Mouse (Mus musculus) liver, postnatal 0 days (tissue): ENCODE measurements at regions not wholly inside any gene's neighbourhood (a gene's known extent, or its start where the extent isn't known, plus 50 kb on each side); places are given as distances from the start of the nearest gene placed in this dataset.

Experiments used
- ATAC-seq: fragments of 200-750 bp; cut with Nextera tagmentation; 2 replicates; pipeline ENCODE4 v1.8.0; 2017; ENCODE audit warnings: mild to moderate bottlenecking, moderate library complexity
- DNase-seq: peaks from one replicate; pipeline ENCODE4 v3.0.0-alpha.2; 2016
- H3K27ac ChIP-seq: fragments of 300-500 bp; sonication (generic); 2 replicates; pipeline ENCODE4 v1.5.1; 2014; ENCODE audit warnings: antibody characterized with exemption, moderate library complexity, mild to moderate bottlenecking, low read depth
- H3K27me3 ChIP-seq: fragments of 300-500 bp; sonication (generic); 2 replicates; pipeline ENCODE4 v1.6.1; 2014; ENCODE audit warnings: low read length, control low read depth, mixed read lengths; ENCODE audit not compliant: insufficient read depth
- H3K36me3 ChIP-seq: fragments of 300-500 bp; sonication (generic); replicated peaks from 2 replicates; pipeline ENCODE4 v1.6.1; 2014; ENCODE audit warnings: mild to moderate bottlenecking, control low read depth, low read length, moderate library complexity, mixed read lengths; ENCODE audit not compliant: insufficient read depth
- H3K4me1 ChIP-seq: fragments of 300-500 bp; sonication (generic); 2 replicates; pipeline ENCODE4 v1.6.1; 2014; ENCODE audit warnings: antibody characterized with exemption, mild to moderate bottlenecking, control low read depth; ENCODE audit not compliant: insufficient read depth
- H3K4me2 ChIP-seq: fragments of 300-500 bp; sonication (generic); 2 replicates; pipeline ENCODE4 v1.6.1; 2014; ENCODE audit warnings: low read depth, mild to moderate bottlenecking, low read length, moderate library complexity, mixed read lengths
- H3K4me3 ChIP-seq: fragments of 300-500 bp; sonication (generic); 2 replicates; pipeline ENCODE4 v1.5.1; 2014; ENCODE audit warnings: low read depth, low read length
- H3K9ac ChIP-seq: fragments of 300-500 bp; sonication (generic); replicated peaks from 2 replicates; pipeline ENCODE4 v1.6.1; 2014; ENCODE audit warnings: mild to moderate bottlenecking, moderate library complexity
- H3K9me3 ChIP-seq: fragments of 300-500 bp; sonication (generic); 2 replicates; pipeline ENCODE4 v1.6.1; 2016; ENCODE audit warnings: mild to moderate bottlenecking, control low read depth, low read length, mixed read lengths
- CTCF ChIP-seq: sonication (generic); IDR thresholded peaks from 2 replicates; pipeline ENCODE4 v1.5.1; 2016; ENCODE audit warnings: antibody characterized with exemption, low read depth
- EP300 ChIP-seq: IDR thresholded peaks from 2 replicates; pipeline ENCODE4 v1.6.1; 2016; ENCODE audit warnings: antibody characterized with exemption, low read depth, mild to moderate bottlenecking
- WGBS: fragments of 180-500 bp; shearing (Covaris S2); extraction: QIAGEN DNeasy Blood & Tissue Kit; methylation state at CpG from one replicate; pipeline ENCODE4 v1.1.7; 2014; ENCODE audit not compliant: insufficient replicate concordance; 5-methylcytosine and 5-hydroxymethylcytosine counted together

DNA sequence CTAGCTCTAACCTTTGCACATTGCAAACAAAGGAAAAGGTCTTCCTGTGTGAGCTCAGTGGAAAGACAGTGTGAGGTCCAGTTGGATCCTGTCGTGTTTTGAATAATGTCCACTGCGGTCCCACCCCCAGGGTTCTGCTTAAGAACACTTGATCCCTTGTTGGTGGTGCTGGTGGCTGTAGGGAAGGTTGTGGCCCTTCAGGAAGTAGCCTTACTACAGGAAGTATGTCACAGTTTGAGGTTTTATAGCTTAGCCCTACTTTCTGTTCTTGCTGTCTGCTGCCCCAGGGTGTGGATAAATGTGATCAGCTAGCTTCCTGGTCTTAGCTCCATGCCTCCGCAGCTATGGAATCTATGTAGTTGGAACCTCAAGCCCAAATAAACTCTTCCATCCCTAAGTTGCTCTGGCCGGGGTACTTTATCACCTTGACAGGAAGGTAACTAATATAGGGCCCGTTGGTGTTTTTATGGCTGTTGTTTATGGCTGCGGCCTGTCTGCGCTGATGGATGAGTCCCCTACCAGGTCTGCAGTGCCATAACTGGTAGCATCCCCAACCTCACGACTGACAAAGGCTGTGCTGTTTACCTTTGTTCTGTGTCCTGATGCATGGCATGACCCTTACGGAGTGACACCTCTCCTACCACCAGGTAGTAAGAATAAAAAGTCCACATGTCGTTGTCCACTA is 103.1 kb upstream of the Gadl1 start:
- ATAC-seq = no peak
- no peaks in the 10 kb centered on the region for H3K4me1 ChIP-seq
- H3K36me3 ChIP-seq = no peaks in the 10 kb centered on the region
- no peak overlapping the region for H3K4me2 ChIP-seq
- no peak for DNase-seq
- H3K27ac ChIP-seq = no peak overlapping the region
- no peaks in the 10 kb centered on the region for H3K9me3 ChIP-seq
- no peak overlapping the region for H3K4me3 ChIP-seq
- 59% methylated on average over 10 of the region's 10 CpGs for WGBS
- no peaks in the 10 kb centered on the region for H3K27me3 ChIP-seq
- H3K9ac ChIP-seq = no peak overlapping the region
- TF ChIP-seq EP300 = no peak
- TF ChIP-seq CTCF = no peak

DNA sequence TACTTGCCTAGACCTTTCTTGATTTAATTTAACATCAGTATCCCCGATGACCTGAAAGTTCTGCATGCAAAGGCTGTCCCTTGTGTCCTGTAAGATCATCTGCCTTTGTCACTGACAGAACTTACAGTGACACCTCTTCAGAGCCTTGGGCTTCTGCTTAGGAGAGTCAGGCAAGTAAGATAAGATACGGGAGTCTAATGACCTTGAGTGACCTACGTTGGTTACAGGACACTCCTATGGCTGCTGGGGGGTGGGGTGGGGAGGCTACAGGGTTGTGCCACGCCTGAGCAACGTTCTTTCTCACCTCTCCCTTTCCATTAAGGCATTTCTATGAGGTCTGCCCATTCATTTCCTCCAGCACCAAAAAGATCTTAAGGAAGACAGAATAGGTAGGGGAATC is 69.1 kb upstream of the Gadl1 start:
- Histone ChIP-seq H3K27ac (no peak overlapping the region), H3K4me2 (no peak overlapping the region), H3K9ac (no peak overlapping the region), H3K27me3 (no peaks in the 10 kb centered on the region), H3K4me1 (no peaks in the 10 kb centered on the region), H3K36me3 (no peaks in the 10 kb centered on the region), H3K4me3 (no peak overlapping the region), H3K9me3 (no peaks in the 10 kb centered on the region)
- DNase-seq (no peak), ATAC-seq (no peak)
- WGBS = 52% methylated on average over 5 of the region's 5 CpGs
- TF ChIP-seq EP300 (no peak), CTCF (no peak)

DNA sequence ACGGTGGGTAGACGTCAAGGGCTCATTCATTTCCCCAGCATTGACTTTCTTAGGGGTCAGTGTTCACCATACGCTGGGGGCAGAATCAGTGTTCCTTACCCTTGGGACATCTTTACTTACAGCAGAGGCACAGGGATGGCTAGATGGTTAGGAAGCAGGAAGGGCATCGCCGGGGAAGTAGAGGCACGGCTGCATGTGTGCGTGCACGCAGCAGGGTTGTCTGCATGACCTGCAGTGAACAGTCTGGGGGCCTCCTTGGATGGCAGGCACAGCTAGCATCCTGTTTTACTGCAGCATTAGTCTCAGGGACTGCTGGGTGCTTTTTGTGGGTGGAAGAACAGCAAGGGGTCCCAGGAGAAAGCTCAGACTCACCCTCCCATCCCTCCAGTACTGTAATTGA is 68.5 kb upstream of the Gadl1 start:
- Histone ChIP-seq H3K36me3 (no peaks in the 10 kb centered on the region), H3K9me3 (no peaks in the 10 kb centered on the region), H3K9ac (no peak overlapping the region), H3K4me3 (no peak overlapping the region), H3K27me3 (no peaks in the 10 kb centered on the region), H3K4me1 (no peaks in the 10 kb centered on the region), H3K4me2 (no peak overlapping the region), H3K27ac (no peak overlapping the region)
- ATAC-seq (no peak), DNase-seq (no peak)
- WGBS = 88% methylated on average over 8 of the region's 8 CpGs
- TF ChIP-seq EP300 (no peak), CTCF (no peak)

DNA sequence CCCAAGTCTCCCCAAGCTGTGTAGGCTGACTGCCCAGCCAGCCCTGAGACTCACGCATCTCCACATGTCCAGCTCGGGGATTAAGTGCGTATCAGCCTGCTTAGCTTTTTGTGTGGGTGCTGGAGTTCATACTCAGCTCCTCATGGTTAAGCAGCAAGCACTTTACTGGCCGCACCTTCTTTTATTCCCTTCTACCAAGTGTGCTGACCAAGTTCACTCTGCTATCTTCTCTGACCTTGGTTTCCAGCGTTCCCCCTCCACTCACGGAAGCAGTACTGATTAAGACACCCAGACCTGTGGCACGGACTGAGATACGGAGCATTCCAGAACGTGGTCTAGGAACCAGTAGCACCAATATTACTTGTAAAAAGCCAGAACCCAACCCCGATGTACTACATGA is 67.6 kb upstream of the Gadl1 start:
- Histone ChIP-seq H3K4me1 (no peaks in the 10 kb centered on the region), H3K27me3 (no peaks in the 10 kb centered on the region), H3K4me3 (no peak overlapping the region), H3K9ac (no peak overlapping the region), H3K36me3 (no peaks in the 10 kb centered on the region), H3K27ac (no peak overlapping the region), H3K9me3 (no peaks in the 10 kb centered on the region), H3K4me2 (no peak overlapping the region)
- WGBS = 74% methylated on average over 10 of the region's 10 CpGs
- ATAC-seq (no peak), DNase-seq (no peak)
- TF ChIP-seq EP300 (no peak), CTCF (no peak)

DNA sequence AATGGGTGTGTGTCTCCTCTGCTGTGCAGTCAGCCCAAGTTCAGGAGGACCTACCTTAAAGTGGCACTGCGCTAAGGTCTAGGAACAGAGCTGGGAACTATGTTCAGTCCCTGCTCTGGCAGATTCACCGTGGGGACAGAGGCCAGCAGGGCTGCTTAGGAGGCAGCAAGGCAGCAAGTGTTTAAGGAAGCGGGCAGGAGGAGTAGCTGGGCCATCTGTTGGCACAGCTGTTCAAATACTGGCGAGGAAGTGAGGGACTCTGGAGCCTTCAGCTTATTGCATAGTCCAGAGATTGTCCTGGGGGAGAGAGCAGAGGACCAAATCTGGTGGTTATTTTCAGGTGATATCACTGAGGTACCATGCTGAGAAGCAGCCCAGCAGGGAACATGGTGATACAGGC is 64.9 kb upstream of the Gadl1 start:
- no peaks in the 10 kb centered on the region for H3K36me3 ChIP-seq
- no peak for DNase-seq
- no peaks in the 10 kb centered on the region for H3K27me3 ChIP-seq
- H3K4me3 ChIP-seq = no peak overlapping the region
- H3K9me3 ChIP-seq = no peaks in the 10 kb centered on the region
- whole genome bisulfite sequencing = 45% methylated on average over 4 of the region's 4 CpGs
- H3K4me2 ChIP-seq = no peak overlapping the region
- TF ChIP-seq EP300 = no peak
- no peak for TF ChIP-seq CTCF
- no peak overlapping the region for H3K9ac ChIP-seq
- no peak overlapping the region for H3K27ac ChIP-seq
- H3K4me1 ChIP-seq = no peaks in the 10 kb centered on the region
- ATAC-seq = no peak

DNA sequence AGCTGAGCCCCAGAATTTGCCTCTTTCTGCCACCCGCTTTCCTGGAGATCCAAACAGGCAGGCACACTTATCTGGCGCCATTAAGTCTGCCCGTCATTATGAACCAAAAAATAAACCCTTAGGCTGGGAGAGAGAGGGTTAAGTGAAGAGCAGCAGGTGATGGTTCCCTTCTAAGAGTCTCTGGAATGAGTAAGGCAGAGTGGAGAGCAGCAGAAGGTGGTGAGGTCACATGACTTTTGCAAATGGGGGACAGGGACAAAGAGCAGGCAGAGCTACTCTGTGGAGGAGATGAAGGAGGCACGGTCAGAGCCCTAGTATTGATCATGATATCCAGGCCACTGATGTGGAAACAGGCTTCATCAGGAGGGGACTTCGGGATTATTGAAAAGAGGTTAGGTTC is 64.2 kb upstream of the Gadl1 start:
- no peak overlapping the region for H3K27ac ChIP-seq
- TF ChIP-seq CTCF = no peak
- no peak for TF ChIP-seq EP300
- no peaks in the 10 kb centered on the region for H3K4me1 ChIP-seq
- ATAC-seq (no peak), DNase-seq (no peak)
- no peaks in the 10 kb centered on the region for H3K36me3 ChIP-seq
- H3K9ac ChIP-seq = no peak overlapping the region
- H3K4me3 ChIP-seq = no peak overlapping the region
- no peak overlapping the region for H3K4me2 ChIP-seq
- no peaks in the 10 kb centered on the region for H3K9me3 ChIP-seq
- WGBS = 68% methylated on average over 5 of the region's 5 CpGs
- no peaks in the 10 kb centered on the region for H3K27me3 ChIP-seq
